9 mouse cellular contexts compared by ENCODE assay signal in genomic region chr16:76224901-76225586, GRCm38 (mm10).
DNase-seq lines count a peak whose midpoint lies in the region; ATAC-seq lines count a peak whose summit lies in the region.
"Had no signal": no experiment of that assay in that cellular context is flagged by ENCODE, and none has a peak within 500 bp of the region (broad histone marks: within the 10 kb centered on the region; RNA-seq: fewer than 3 reads in every experiment).

No protein-coding gene starts in this region.

- no peaks in the 10 kb centered on the region for H3K36me3 ChIP-seq in midbrain, embryonic 11.5 days (ENCODE audit: control insufficient read depth, insufficient read depth, low read length)
- no peaks in the 10 kb centered on the region for H3K36me3 ChIP-seq in midbrain, embryonic 14.5 days (ENCODE audit: control insufficient read depth, insufficient read depth, low read length)
- H3K36me3 ChIP-seq in intestine, embryonic 16.5 days (ENCODE audit: control insufficient read depth, insufficient read depth, low read length) = no peaks in the 10 kb centered on the region
- no peaks in the 10 kb centered on the region for H3K36me3 ChIP-seq in liver, embryonic 15.5 days (replicated peaks)
- no peaks in the 10 kb centered on the region for H3K36me3 ChIP-seq in stomach, embryonic 16.5 days (ENCODE audit: control insufficient read depth, insufficient read depth, low read length)
- no peaks in the 10 kb centered on the region for H3K36me3 ChIP-seq in midbrain, embryonic 10.5 days
- H3K36me3 ChIP-seq: hindbrain, embryonic 15.5 days had no signal

- no peak for ATAC-seq in midbrain, embryonic 11.5 days (ENCODE audit: low FRiP score)
- ATAC-seq in midbrain, embryonic 14.5 days (ENCODE audit: low FRiP score, low TSS enrichment) = no peak
- ATAC-seq in intestine, embryonic 16.5 days = peak; percentile 78
- ATAC-seq in liver, embryonic 15.5 days (ENCODE audit: insufficient read depth) = peak; percentile 53
- ATAC-seq in stomach, embryonic 16.5 days (ENCODE audit: insufficient read depth, low FRiP score) = peak; percentile 33; the same call in 1 of the 2 replicates
- ATAC-seq in megakaryocyte progenitor cell, adult 5-6 weeks (replicated peaks; ENCODE audit: poor library complexity) = no peak

- peak; percentile 81 for DNase-seq in midbrain, embryonic 11.5 days (ENCODE audit: low spot score, missing footprints)
- no peak for DNase-seq in midbrain, embryonic 14.5 days
- DNase-seq in frontal cortex, postnatal 36 days (ENCODE audit: low spot score in 2 of 2) = no peak
- no peak for DNase-seq in midbrain, embryonic 10.5 days (ENCODE audit: low spot score)

- H3K4me2 ChIP-seq in midbrain, embryonic 11.5 days = no peak overlapping the region
- no peak overlapping the region for H3K4me2 ChIP-seq in midbrain, embryonic 14.5 days (ENCODE audit: low read length)
- peak overlapping the region; percentile 23; the same call in 1 of the 2 replicates for H3K4me2 ChIP-seq in intestine, embryonic 16.5 days (ENCODE audit: low read depth, low read length)
- peak overlapping the region; percentile 3; the same call in 1 of the 2 replicates for H3K4me2 ChIP-seq in liver, embryonic 15.5 days
- peak overlapping the region; percentile 9; the same call in 1 of the 2 replicates for H3K4me2 ChIP-seq in stomach, embryonic 16.5 days (ENCODE audit: low read depth, low read length)
- H3K4me2 ChIP-seq: hindbrain, embryonic 15.5 days had no signal

- no peaks in the 10 kb centered on the region for H3K9me3 ChIP-seq in midbrain, embryonic 11.5 days (ENCODE audit: control insufficient read depth, low read length)
- H3K9me3 ChIP-seq in midbrain, embryonic 14.5 days (ENCODE audit: control insufficient read depth, low read length) = no peaks in the 10 kb centered on the region
- H3K9me3 ChIP-seq in intestine, embryonic 16.5 days (ENCODE audit: control insufficient read depth, low read length) = no peaks in the 10 kb centered on the region
- H3K9me3 ChIP-seq in liver, embryonic 15.5 days (replicated peaks) = no peaks in the 10 kb centered on the region
- no peaks in the 10 kb centered on the region for H3K9me3 ChIP-seq in stomach, embryonic 16.5 days (replicated peaks; ENCODE audit: control insufficient read depth, low read length)
- H3K9me3 ChIP-seq in midbrain, embryonic 10.5 days (replicated peaks) = no peaks in the 10 kb centered on the region
- H3K9me3 ChIP-seq: hindbrain, embryonic 15.5 days had no signal

- no peak overlapping the region for H3K9ac ChIP-seq in midbrain, embryonic 11.5 days (ENCODE audit: low read length)
- no peak overlapping the region for H3K9ac ChIP-seq in midbrain, embryonic 14.5 days (replicated peaks; ENCODE audit: low read length)
- no peak overlapping the region for H3K9ac ChIP-seq in intestine, embryonic 16.5 days (ENCODE audit: low read depth, low read length)
- no peak overlapping the region for H3K9ac ChIP-seq in liver, embryonic 15.5 days
- no peak overlapping the region for H3K9ac ChIP-seq in stomach, embryonic 16.5 days (ENCODE audit: low read length)
- H3K9ac ChIP-seq: hindbrain, embryonic 15.5 days had no signal

- no peaks in the 10 kb centered on the region for H3K4me1 ChIP-seq in midbrain, embryonic 11.5 days (ENCODE audit: control insufficient read depth, insufficient read depth, low read length)
- H3K4me1 ChIP-seq in midbrain, embryonic 14.5 days (ENCODE audit: control insufficient read depth, insufficient read depth, low read length) = no peaks in the 10 kb centered on the region
- H3K4me1 ChIP-seq in intestine, embryonic 16.5 days (ENCODE audit: control insufficient read depth, insufficient read depth, low read length) = peaks cover 14% of the 10 kb centered on the region
- peaks cover 6% of the 10 kb centered on the region; the same call in 1 of the 2 replicates for H3K4me1 ChIP-seq in liver, embryonic 15.5 days (replicated peaks)
- peaks cover 14% of the 10 kb centered on the region; the same call in 1 of the 2 replicates for H3K4me1 ChIP-seq in stomach, embryonic 16.5 days (ENCODE audit: control insufficient read depth, insufficient read depth, low read length)
- H3K4me1 ChIP-seq in midbrain, embryonic 10.5 days = peaks cover 13% of the 10 kb centered on the region
- H3K4me1 ChIP-seq: hindbrain, embryonic 15.5 days had no signal

- H3K27ac ChIP-seq in midbrain, embryonic 11.5 days (ENCODE audit: low read depth, low read length) = no peak overlapping the region
- no peak overlapping the region for H3K27ac ChIP-seq in midbrain, embryonic 14.5 days (replicated peaks; ENCODE audit: low read depth, low read length)
- peak overlapping the region; percentile 58 for H3K27ac ChIP-seq in intestine, embryonic 16.5 days (ENCODE audit: low read length)
- H3K27ac ChIP-seq in liver, embryonic 15.5 days (replicated peaks) = peak overlapping the region; percentile 58
- H3K27ac ChIP-seq in stomach, embryonic 16.5 days (ENCODE audit: low read length) = no peak overlapping the region
- no peak overlapping the region for H3K27ac ChIP-seq in midbrain, embryonic 10.5 days (replicated peaks)
- H3K27ac ChIP-seq: hindbrain, embryonic 15.5 days had no signal

- H3K4me3 ChIP-seq in midbrain, embryonic 11.5 days (ENCODE audit: low read depth, low read length) = no peak overlapping the region
- H3K4me3 ChIP-seq in midbrain, embryonic 14.5 days (replicated peaks; ENCODE audit: low read depth, low read length) = no peak overlapping the region
- H3K4me3 ChIP-seq in intestine, embryonic 16.5 days (ENCODE audit: low read length) = no peak overlapping the region
- H3K4me3 ChIP-seq in liver, embryonic 15.5 days (replicated peaks) = no peak overlapping the region
- no peak overlapping the region for H3K4me3 ChIP-seq in stomach, embryonic 16.5 days (replicated peaks; ENCODE audit: low read length)
- no peak overlapping the region for H3K4me3 ChIP-seq in midbrain, embryonic 10.5 days
- H3K4me3 ChIP-seq: hindbrain, embryonic 15.5 days had no signal

- WGBS in midbrain, embryonic 11.5 days = 37% methylated on average over 9 of the region's 9 CpGs
- WGBS in midbrain, embryonic 14.5 days = 37% methylated on average over 9 of the region's 9 CpGs
- 22% methylated on average over 9 of the region's 9 CpGs for WGBS in intestine, embryonic 16.5 days
- WGBS in liver, embryonic 15.5 days (ENCODE audit: insufficient replicate concordance) = 57% methylated on average over 9 of the region's 9 CpGs
- WGBS in stomach, embryonic 16.5 days = 25% methylated on average over 9 of the region's 9 CpGs
- 38% methylated on average over 9 of the region's 9 CpGs for WGBS in midbrain, embryonic 10.5 days

- no peaks in the 10 kb centered on the region for H3K27me3 ChIP-seq in midbrain, embryonic 11.5 days (ENCODE audit: control insufficient read depth, insufficient read depth, low read length)
- no peaks in the 10 kb centered on the region for H3K27me3 ChIP-seq in midbrain, embryonic 14.5 days (ENCODE audit: control insufficient read depth, insufficient read depth, low read length)
- H3K27me3 ChIP-seq in intestine, embryonic 16.5 days (replicated peaks; ENCODE audit: control insufficient read depth, insufficient read depth, low read length) = no peaks in the 10 kb centered on the region
- no peaks in the 10 kb centered on the region for H3K27me3 ChIP-seq in liver, embryonic 15.5 days
- H3K27me3 ChIP-seq in stomach, embryonic 16.5 days (ENCODE audit: control insufficient read depth, insufficient read depth, low read length) = no peaks in the 10 kb centered on the region
- no peaks in the 10 kb centered on the region for H3K27me3 ChIP-seq in midbrain, embryonic 10.5 days (ENCODE audit: low read depth, poor library complexity, severe bottlenecking)
- H3K27me3 ChIP-seq: hindbrain, embryonic 15.5 days had no signal

Comparison
In these comparisons a context has a peak if more than half of its experiments do, and no peak if none do; other contexts are left out.
1. ATAC-seq: peak in intestine, embryonic 16.5 days (single experiment), liver, embryonic 15.5 days (single experiment) and stomach, embryonic 16.5 days (single experiment); none in midbrain, embryonic 11.5 days (single experiment), midbrain, embryonic 14.5 days (single experiment) and megakaryocyte progenitor cell, adult 5-6 weeks (single experiment).
2. H3K27ac ChIP-seq: peak in intestine, embryonic 16.5 days (single experiment) and liver, embryonic 15.5 days (single experiment); none in midbrain, embryonic 11.5 days (single experiment), midbrain, embryonic 14.5 days (single experiment), stomach, embryonic 16.5 days (single experiment) and midbrain, embryonic 10.5 days (single experiment).
3. H3K4me2 ChIP-seq: peak in intestine, embryonic 16.5 days (single experiment), liver, embryonic 15.5 days (single experiment) and stomach, embryonic 16.5 days (single experiment); none in midbrain, embryonic 11.5 days (single experiment) and midbrain, embryonic 14.5 days (single experiment).